Mouse (Mus musculus) megakaryocyte, embryonic 14.5 days (primary cell): Measurements from ENCODE around the gene Dhrs7c. TPM values are rescaled to one million over a fixed set of nuclear protein-coding genes. Genes with fewer than 3 reads are reported as not detected.

Source experiments
- H3K27me3 ChIP-seq: replicated peaks from 2 replicates; pipeline ENCODE3; 2012; ENCODE audit warnings: inconsistent platforms
- H3K36me3 ChIP-seq: replicated peaks from 2 replicates; pipeline ENCODE3; 2012; ENCODE audit warnings: low read length, inconsistent platforms, mixed read lengths
- H3K4me1 ChIP-seq: 2 replicates; pipeline ENCODE4 v1.6.1; 2012; ENCODE audit warnings: inconsistent platforms
- H3K4me3 ChIP-seq: replicated peaks from 2 replicates; pipeline ENCODE3; 2012; ENCODE audit warnings: moderate library complexity, mild to moderate bottlenecking, inconsistent platforms
- H3K9me3 ChIP-seq: 2 replicates; pipeline ENCODE4 v1.6.1; 2012; ENCODE audit warnings: inconsistent platforms
- FLI1 ChIP-seq: IDR thresholded peaks from 2 replicates; pipeline ENCODE4 v1.6.1; 2012; ENCODE audit warnings: low read length, inconsistent platforms, mixed read lengths
- GATA1 ChIP-seq: IDR thresholded peaks from 3 replicates; pipeline ENCODE4 v1.6.1; 2012; ENCODE audit warnings: mixed read lengths, low read length, inconsistent platforms, borderline replicate concordance
- polyA plus RNA-seq: library from polyadenylated mRNA; stranded (reverse); fragments of >175 nt; gene quantifications from 2 replicates; pipeline ENCODE4 v1.2.3, GENCODE M21; 2012; ENCODE audit warnings: low replicate concordance; ENCODE audit not compliant: insufficient read depth

The Dhrs7c gene
- polyA plus RNA-seq, 1 experiment: not detected

GRCm38 (mm10) chr11:67805538-67805937 lies 7.6 kb downstream of the Dhrs7c start:
- no peaks in the 10 kb centered on the region for H3K4me1 ChIP-seq
- H3K27me3 ChIP-seq: peaks cover 5% of the 10 kb centered on the region
- H3K9me3 ChIP-seq: no peaks in the 10 kb centered on the region
- H3K36me3 ChIP-seq: no peaks in the 10 kb centered on the region
- no peak overlapping the region for H3K4me3 ChIP-seq
- TF ChIP-seq GATA1 (no peak), FLI1 (no peak)

GRCm38 (mm10) chr11:67806832-67807597 lies 9.0 kb downstream of the Dhrs7c start:
- Histone ChIP-seq H3K27me3 (peaks cover 5% of the 10 kb centered on the region), H3K36me3 (no peaks in the 10 kb centered on the region), H3K9me3 (no peaks in the 10 kb centered on the region), H3K4me1 (no peaks in the 10 kb centered on the region), H3K4me3 (no peak overlapping the region)
- TF ChIP-seq FLI1 (no peak), GATA1 (no peak)

DNA sequence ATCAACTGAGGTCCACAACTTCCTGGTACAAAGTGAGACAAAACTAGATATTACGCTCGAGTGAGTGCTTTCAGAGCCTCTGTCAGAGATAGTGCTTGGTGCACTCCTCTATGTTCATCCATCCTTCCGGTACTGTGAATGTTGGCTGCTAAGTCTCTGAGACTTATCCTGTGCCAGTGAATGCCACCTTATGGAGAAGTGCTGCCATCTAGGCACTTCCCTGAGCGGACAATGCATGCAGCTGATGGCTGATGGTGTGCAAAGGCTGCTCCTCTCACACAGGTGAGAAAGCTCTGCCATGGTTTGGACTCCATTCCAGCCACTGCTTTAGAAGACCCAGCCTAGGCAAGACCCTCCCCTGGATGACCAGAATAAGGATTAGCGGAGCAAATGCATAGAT lies 10.1 kb downstream of the Dhrs7c start:
- no peak overlapping the region for H3K4me3 ChIP-seq
- no peaks in the 10 kb centered on the region for H3K9me3 ChIP-seq
- no peaks in the 10 kb centered on the region for H3K4me1 ChIP-seq
- H3K36me3 ChIP-seq: no peaks in the 10 kb centered on the region
- TF ChIP-seq FLI1: no peak
- TF ChIP-seq GATA1: no peak
- peaks cover 5% of the 10 kb centered on the region for H3K27me3 ChIP-seq

DNA sequence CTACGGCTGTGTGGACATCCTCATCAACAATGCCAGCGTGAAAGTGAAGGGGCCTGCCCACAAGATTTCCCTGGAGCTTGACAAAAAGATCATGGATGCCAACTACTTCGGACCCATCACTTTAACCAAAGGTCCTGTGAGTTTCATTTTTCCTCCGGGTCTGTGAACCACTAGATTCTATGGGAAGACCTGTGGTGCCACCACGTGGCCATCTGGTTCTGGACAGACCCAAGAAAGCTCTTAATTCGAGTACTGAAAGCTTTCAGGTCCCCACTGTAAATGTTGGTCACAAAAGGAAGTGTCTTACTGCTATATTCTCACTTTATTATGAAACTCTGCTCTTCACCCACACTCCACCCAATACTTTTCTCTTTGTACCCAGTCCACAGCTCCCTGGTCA lies 13.5 kb downstream of the Dhrs7c start:
- no peak for TF ChIP-seq GATA1
- no peak for TF ChIP-seq FLI1
- H3K4me3 ChIP-seq: no peak overlapping the region
- peaks cover 5% of the 10 kb centered on the region for H3K27me3 ChIP-seq
- H3K9me3 ChIP-seq: no peaks in the 10 kb centered on the region
- no peaks in the 10 kb centered on the region for H3K4me1 ChIP-seq
- H3K36me3 ChIP-seq: no peaks in the 10 kb centered on the region

DNA sequence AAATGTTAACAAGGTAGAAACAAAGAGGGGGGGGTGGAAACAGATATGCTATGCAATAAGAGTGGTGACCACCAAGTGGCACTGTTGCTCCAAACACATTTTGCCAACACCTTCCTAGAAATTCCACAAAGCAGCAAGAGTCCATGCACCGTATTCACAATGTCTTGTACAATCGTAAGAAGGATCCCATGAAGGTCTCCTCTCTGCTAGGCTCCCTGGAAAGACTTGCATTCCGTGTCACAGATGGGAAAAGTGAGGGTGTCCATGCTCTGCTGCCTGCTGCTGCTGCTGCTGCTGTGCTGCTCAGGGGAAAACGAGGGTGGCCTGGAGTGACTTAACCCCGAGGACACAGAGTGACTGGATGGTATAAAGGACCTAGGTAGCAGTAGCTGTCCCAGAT lies 21.6 kb downstream of the Dhrs7c start:
- Histone ChIP-seq H3K36me3 (no peaks in the 10 kb centered on the region), H3K27me3 (peaks cover 12% of the 10 kb centered on the region), H3K4me3 (no peak overlapping the region), H3K9me3 (no peaks in the 10 kb centered on the region), H3K4me1 (peaks cover 10% of the 10 kb centered on the region)
- TF ChIP-seq GATA1: no peak
- no peak for TF ChIP-seq FLI1

DNA sequence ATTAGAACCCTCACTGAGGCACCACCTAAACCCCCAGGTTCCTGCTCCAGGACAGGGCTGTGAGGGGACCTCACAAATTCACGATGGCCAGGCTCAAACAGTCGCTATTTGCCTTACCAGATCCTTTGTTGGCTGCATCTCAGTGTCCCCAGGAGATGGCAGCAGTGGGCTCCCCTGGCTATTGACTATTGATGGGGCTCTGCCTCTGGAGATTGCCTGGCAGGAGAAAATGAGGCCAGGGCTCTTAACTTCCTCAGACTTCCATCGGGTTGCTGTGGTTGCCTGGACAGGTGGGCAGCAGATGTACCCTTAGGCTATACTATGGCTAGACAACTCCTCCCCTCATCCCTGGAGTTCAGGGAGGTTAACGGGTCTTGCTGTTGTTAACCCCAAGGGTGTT lies 22.2 kb downstream of the Dhrs7c start:
- no peak overlapping the region for H3K4me3 ChIP-seq
- no peaks in the 10 kb centered on the region for H3K36me3 ChIP-seq
- H3K27me3 ChIP-seq: peaks cover 12% of the 10 kb centered on the region
- no peaks in the 10 kb centered on the region for H3K9me3 ChIP-seq
- H3K4me1 ChIP-seq: peaks cover 10% of the 10 kb centered on the region
- no peak for TF ChIP-seq GATA1
- no peak for TF ChIP-seq FLI1

DNA sequence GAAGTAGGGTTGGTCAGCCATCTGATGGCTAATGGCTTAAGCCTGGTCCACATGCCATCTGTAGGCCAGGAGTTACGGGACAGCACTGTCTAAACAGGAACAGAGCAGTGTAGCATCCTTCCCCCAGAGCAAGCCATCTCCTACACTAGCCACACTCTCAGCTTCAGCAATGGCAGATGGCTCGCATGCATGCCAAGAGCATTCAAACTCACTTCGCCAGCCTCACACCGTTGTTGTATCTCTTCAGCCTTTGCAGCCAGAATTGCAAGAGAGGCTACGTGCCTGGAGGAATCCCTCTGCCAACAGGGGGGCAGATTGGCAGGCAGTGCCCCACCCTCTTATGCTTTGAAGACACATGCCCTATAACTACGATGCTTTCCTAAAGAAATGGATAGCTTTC lies 23.6 kb downstream of the Dhrs7c start:
- no peak for TF ChIP-seq FLI1
- no peak for TF ChIP-seq GATA1
- H3K36me3 ChIP-seq: no peaks in the 10 kb centered on the region
- peaks cover 12% of the 10 kb centered on the region for H3K27me3 ChIP-seq
- no peak overlapping the region for H3K4me3 ChIP-seq
- H3K4me1 ChIP-seq: peaks cover 10% of the 10 kb centered on the region
- no peaks in the 10 kb centered on the region for H3K9me3 ChIP-seq

DNA sequence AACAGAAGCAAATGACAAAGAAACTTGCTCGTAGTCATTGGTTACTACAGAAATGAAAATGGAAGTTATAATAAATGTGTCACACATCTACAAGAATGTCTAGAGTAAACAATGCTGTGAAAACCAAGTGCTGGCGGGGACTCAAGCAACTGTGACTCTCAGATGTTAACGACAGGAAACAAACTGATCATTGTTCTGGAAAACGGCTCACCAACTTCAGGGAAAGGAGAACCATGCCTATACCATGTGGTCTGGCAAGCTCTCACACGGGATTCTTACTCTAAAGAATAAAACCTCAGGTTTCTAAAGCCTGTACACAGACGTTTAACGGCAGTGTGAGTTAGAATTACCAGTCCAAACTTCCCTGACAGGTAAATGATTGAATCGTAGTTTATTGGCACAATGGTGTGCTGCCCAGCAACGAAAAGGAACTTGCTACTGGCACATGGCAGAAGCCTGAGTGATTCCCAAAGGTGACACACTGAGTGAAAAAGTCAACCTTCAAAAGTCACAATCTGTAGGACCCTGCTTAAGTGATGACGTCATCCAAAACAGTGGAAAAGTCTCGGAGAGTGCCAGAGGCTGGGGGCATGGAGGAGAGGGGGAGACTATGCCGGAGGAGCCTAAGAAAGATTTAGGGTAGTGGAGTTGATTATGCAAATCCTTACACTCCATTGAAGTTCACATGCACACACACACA lies 30.5 kb downstream of the Dhrs7c start:
- Histone ChIP-seq H3K27me3 (peaks cover 1% of the 10 kb centered on the region), H3K9me3 (no peaks in the 10 kb centered on the region), H3K36me3 (no peaks in the 10 kb centered on the region), H3K4me1 (no peaks in the 10 kb centered on the region), H3K4me3 (no peak overlapping the region)
- TF ChIP-seq GATA1: no peak
- no peak for TF ChIP-seq FLI1

GRCm38 (mm10) chr11:67829530-67829929 lies 31.5 kb downstream of the Dhrs7c start:
- peaks cover 1% of the 10 kb centered on the region for H3K27me3 ChIP-seq
- no peaks in the 10 kb centered on the region for H3K36me3 ChIP-seq
- H3K9me3 ChIP-seq: no peaks in the 10 kb centered on the region
- H3K4me3 ChIP-seq: no peak overlapping the region
- no peak for TF ChIP-seq GATA1
- no peaks in the 10 kb centered on the region for H3K4me1 ChIP-seq

DNA sequence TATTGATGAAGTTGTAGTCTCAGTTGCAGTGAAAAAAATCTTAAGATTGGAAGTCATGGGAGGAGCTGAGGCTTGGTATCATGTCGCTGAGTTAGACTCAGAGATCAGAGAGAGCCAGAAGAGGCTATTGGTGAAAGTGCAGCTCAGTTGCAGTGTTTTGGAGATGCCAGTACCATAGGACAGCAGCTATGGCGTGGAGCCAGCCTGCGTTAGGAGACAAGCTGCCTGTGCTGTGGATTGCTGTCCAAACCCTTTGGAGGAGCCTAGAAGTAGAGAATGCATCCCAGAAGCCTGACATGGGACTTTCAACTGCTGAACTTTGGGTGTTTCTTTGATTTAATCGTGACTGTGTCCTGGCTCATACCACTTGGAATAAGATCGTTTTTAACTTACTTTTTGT lies 33.8 kb downstream of the Dhrs7c start:
- Histone ChIP-seq H3K4me3 (no peak overlapping the region), H3K36me3 (no peaks in the 10 kb centered on the region), H3K4me1 (no peaks in the 10 kb centered on the region), H3K9me3 (no peaks in the 10 kb centered on the region), H3K27me3 (peaks cover 1% of the 10 kb centered on the region)
- no peak for TF ChIP-seq FLI1
- TF ChIP-seq GATA1: no peak
